Mouse (Mus musculus) limb, embryonic 10.5 days (tissue): ENCODE data around the gene Sell. TPM values are rescaled to one million over a fixed set of nuclear protein-coding genes. Genes with fewer than 3 reads are reported as not detected.
"Not testable (repeated sequence)": the region's sequence is repeated elsewhere in the genome, so short reads cannot be mapped to it uniquely, and the experiment has no call there.

Source experiments
- DNase-seq: peaks from one replicate; pipeline ENCODE4 v3.0.0-alpha.2; 2017; ENCODE audit warnings: low spot score
- H3K27ac ChIP-seq: fragments of 300-500 bp; sonication (generic); 2 replicates; pipeline ENCODE4 v1.5.1; 2016; ENCODE audit warnings: mild to moderate bottlenecking
- H3K27me3 ChIP-seq: fragments of 300-500 bp; sonication (generic); 2 replicates; pipeline ENCODE4 v1.6.1; 2016; ENCODE audit warnings: low read depth, mild to moderate bottlenecking; ENCODE audit not compliant: poor library complexity, severe bottlenecking
- H3K36me3 ChIP-seq: fragments of 300-500 bp; sonication (generic); 2 replicates; pipeline ENCODE4 v1.6.1; 2016; ENCODE audit warnings: mild to moderate bottlenecking, moderate library complexity
- H3K4me1 ChIP-seq: fragments of 300-500 bp; sonication (generic); 2 replicates; pipeline ENCODE4 v1.6.1; 2016
- H3K4me3 ChIP-seq: fragments of 300-500 bp; sonication (generic); 2 replicates; pipeline ENCODE4 v1.5.1; 2016; ENCODE audit warnings: mild to moderate bottlenecking, moderate library complexity
- H3K9me3 ChIP-seq: fragments of 300-500 bp; sonication (generic); replicated peaks from 2 replicates; pipeline ENCODE4 v1.6.1; 2016; ENCODE audit warnings: mild to moderate bottlenecking
- WGBS: fragments of 180-500 bp; shearing (Covaris S2); methylation state at CpG from one replicate; pipeline ENCODE4 v1.1.7; 2016; 5-methylcytosine and 5-hydroxymethylcytosine counted together
- polyA plus RNA-seq: library from polyadenylated mRNA; unstranded; fragments of >200 nt; fragmentation: Nextera tagmentation; extraction: Ambion mirVana; gene quantifications from 2 replicates; pipeline ENCODE4 v1.2.1, GENCODE M21; 2016

The Sell gene
- polyA plus RNA-seq: 0.08 TPM in 1 of 2 replicates, not detected in the other

DNA sequence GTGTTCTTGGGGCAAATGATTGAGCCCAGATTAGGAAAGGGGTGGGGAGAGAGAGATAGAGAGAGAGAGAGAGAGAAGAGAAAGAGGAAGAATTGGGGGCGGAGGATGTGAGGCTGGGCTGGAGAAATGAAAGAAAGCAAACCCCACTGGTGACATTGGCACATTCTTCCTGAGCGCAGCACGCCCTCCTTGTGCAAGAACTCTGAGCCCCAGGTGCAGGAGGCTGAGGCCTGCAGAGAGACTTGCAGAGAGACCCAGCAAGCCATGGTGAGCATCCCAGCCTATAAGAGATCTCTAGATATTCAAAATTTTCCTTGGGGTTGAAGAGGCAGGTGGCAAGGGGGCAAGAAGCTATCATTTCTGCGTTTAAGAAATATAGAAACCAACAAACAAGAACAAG, at the start of gene Sell:
TSS of gene Sell (plus strand) at position 58 of the 400 bp plus-strand sequence.
- Histone ChIP-seq H3K9me3 (no peaks in the 10 kb centered on the region), H3K27ac (no peak within 1 kb of the TSS), H3K4me1 (no peaks in the 10 kb centered on the region), H3K4me3 (no peak within 1 kb of the TSS), H3K36me3 (no peaks in the 10 kb centered on the region), H3K27me3 (no peaks in the 10 kb centered on the region)
- 82% methylated on average over 4 of the region's 4 CpGs for WGBS
- DNase-seq: no peak

GRCm38 (mm10) chr1:164014616-164015015, 47.2 kb upstream of the Sell start:
- Histone ChIP-seq H3K27ac (no peak overlapping the region), H3K4me3 (no peak overlapping the region), H3K27me3 (no peaks in the 10 kb centered on the region), H3K9me3 (no peaks in the 10 kb centered on the region), H3K36me3 (no peaks in the 10 kb centered on the region), H3K4me1 (no peaks in the 10 kb centered on the region)
- DNase-seq: no peak
- 71% methylated on average over 1 of the region's 1 CpGs for WGBS

DNA sequence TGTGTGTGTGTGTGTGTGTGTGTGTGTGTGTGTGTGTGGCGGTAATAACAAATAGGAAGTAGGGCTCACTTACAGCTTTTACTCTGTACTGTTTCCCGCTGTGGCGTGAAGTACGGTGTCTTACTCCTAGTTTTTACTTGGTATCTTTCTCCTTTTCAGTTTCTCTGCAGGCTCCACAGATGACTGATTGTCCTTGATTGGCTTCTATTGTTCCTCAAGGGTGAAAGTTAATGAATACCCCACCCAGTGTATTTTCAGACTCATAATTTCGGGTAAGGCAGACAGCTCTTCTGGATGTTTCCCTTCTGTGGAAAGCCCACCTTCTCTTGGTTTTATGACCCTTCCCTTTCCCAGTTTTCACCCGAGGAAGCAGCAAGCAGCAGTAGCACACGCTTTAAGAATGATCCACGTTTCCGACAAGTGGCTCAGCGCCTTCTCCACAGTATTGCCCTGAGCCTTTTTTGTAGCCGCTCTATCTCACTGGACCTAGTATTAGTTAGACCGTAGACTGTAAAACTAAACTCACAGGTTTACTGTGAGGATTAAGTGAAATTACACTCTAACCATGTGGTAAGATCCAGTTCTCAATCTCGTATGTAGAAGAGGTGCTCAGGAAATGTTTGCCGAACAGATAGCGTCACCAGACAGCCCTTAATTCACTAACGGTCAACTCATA, 43.4 kb upstream of the Sell start:
- WGBS: 89% methylated on average over 16 of the region's 16 CpGs
- Histone ChIP-seq H3K27ac (no peak overlapping the region), H3K4me3 (no peak overlapping the region), H3K27me3 (no peaks in the 10 kb centered on the region), H3K4me1 (no peaks in the 10 kb centered on the region), H3K36me3 (no peaks in the 10 kb centered on the region), H3K9me3 (no peaks in the 10 kb centered on the region)
- no peak for DNase-seq

- no peaks in the 10 kb centered on the region for H3K9me3 ChIP-seq
- H3K27ac ChIP-seq: no peak overlapping the region
- no peaks in the 10 kb centered on the region for H3K36me3 ChIP-seq
- no peaks in the 10 kb centered on the region for H3K4me1 ChIP-seq
- H3K4me3 ChIP-seq: no peak overlapping the region
- no peaks in the 10 kb centered on the region for H3K27me3 ChIP-seq
- 84% methylated on average over 6 of the region's 6 CpGs for WGBS
- no peak for DNase-seq
Observed at GRCm38 (mm10) chr1:164019789-164020188, 42.0 kb upstream of the Sell start.

DNA sequence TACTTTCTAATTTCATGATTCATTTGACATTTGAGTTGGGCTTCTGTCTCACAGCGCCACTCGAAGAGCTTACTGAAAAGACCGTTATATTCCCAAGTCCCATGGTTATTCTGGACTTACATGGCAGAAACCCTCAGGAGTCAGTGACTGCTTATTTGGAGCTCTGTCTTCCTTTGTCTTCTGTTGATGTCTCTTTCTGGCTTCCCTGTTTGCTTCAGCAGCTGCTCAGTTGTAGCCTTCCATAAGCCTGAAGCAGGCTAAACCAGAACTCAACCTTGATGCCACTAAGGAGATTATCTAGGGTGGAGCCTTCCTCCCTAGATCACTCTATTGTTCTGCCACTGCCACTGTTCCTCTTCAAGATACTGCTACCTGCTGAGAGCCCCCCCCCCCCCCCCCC, 41.0 kb upstream of the Sell start:
- not testable (repeated sequence) for H3K9me3 ChIP-seq, H3K27ac ChIP-seq, H3K4me1 ChIP-seq, H3K4me3 ChIP-seq, H3K36me3 ChIP-seq, DNase-seq, H3K27me3 ChIP-seq
- 94% methylated on average over 3 of the region's 3 CpGs for WGBS

DNA sequence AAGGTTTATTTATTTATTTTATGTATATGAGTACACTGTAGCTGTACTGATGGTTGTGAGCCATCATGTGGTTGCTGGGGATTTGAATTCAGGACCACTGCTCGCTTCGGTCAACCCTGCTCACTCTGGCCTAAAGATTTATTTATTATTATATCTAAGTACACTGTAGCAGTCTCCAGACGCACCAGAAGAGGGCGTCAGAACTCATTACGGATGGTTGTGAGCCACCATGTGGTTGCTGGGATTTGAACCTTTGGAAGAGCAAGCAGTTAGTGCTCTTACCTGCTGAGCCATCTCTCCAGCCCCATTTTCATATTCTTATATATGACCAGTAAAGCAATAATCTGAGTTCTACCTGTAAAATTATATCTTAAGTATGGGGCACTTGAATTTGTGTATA, 39.7 kb upstream of the Sell start:
- not testable (repeated sequence) for H3K36me3 ChIP-seq, H3K27me3 ChIP-seq, H3K4me1 ChIP-seq, H3K4me3 ChIP-seq, H3K9me3 ChIP-seq, DNase-seq, H3K27ac ChIP-seq
- WGBS: 78% methylated on average over 5 of the region's 5 CpGs

- Histone ChIP-seq H3K9me3 (no peaks in the 10 kb centered on the region), H3K36me3 (no peaks in the 10 kb centered on the region), H3K27me3 (no peaks in the 10 kb centered on the region), H3K27ac (no peak overlapping the region), H3K4me1 (no peaks in the 10 kb centered on the region), H3K4me3 (no peak overlapping the region)
- DNase-seq: no peak
- WGBS: 89% methylated on average over 4 of the region's 4 CpGs
Observed at GRCm38 (mm10) chr1:164025685-164026084, 36.1 kb upstream of the Sell start.

- no peaks in the 10 kb centered on the region for H3K9me3 ChIP-seq
- H3K4me3 ChIP-seq: no peak overlapping the region
- no peak overlapping the region for H3K27ac ChIP-seq
- no peaks in the 10 kb centered on the region for H3K27me3 ChIP-seq
- H3K36me3 ChIP-seq: no peaks in the 10 kb centered on the region
- no peaks in the 10 kb centered on the region for H3K4me1 ChIP-seq
- whole genome bisulfite sequencing: 55% methylated on average over 5 of the region's 5 CpGs
- DNase-seq: no peak
Observed at GRCm38 (mm10) chr1:164027416-164027815, 34.4 kb upstream of the Sell start.

GRCm38 (mm10) chr1:164040385-164041135, 21.2 kb upstream of the Sell start:
- WGBS: 83% methylated on average over 10 of the region's 10 CpGs
- no peak for DNase-seq
- Histone ChIP-seq H3K27ac (no peak overlapping the region), H3K36me3 (no peaks in the 10 kb centered on the region), H3K4me3 (no peak overlapping the region), H3K9me3 (no peaks in the 10 kb centered on the region), H3K27me3 (no peaks in the 10 kb centered on the region), H3K4me1 (no peaks in the 10 kb centered on the region)

GRCm38 (mm10) chr1:164043549-164043948, 18.2 kb upstream of the Sell start:
- Histone ChIP-seq H3K9me3 (no peaks in the 10 kb centered on the region), H3K4me3 (no peak overlapping the region), H3K4me1 (no peaks in the 10 kb centered on the region), H3K36me3 (no peaks in the 10 kb centered on the region), H3K27ac (no peak overlapping the region), H3K27me3 (no peaks in the 10 kb centered on the region)
- 66% methylated on average over 3 of the region's 3 CpGs for WGBS
- DNase-seq: no peak

DNA sequence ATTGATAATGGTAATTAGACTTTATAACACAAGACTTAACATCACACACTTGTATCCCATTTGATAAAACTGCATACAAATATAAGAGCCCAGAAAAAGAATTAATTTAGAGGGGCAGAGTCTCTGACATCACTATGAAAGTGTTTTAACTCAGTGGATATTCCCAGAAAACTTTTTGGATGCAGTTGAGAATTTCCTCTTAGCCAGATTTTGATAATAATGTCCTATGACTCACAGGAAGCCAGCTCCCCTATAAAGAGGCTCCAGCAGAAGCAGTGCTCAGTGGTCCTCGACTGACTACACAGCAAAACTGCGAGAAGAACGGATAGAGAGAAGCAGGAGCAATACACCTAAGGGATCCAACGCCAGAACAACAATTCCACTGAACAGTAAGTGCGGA, 13.8 kb upstream of the Sell start, which contains the start of gene Sele:
TSS of gene Sele (plus strand) at position 301 of the 400 bp plus-strand sequence.
- Histone ChIP-seq H3K36me3 (no peaks in the 10 kb centered on the region), H3K4me1 (no peaks in the 10 kb centered on the region), H3K27ac (no peak within 1 kb of the TSS), H3K9me3 (no peaks in the 10 kb centered on the region), H3K4me3 (no peak within 1 kb of the TSS), H3K27me3 (no peaks in the 10 kb centered on the region)
- 82% methylated on average over 5 of the region's 5 CpGs for WGBS
- DNase-seq: no peak

DNA sequence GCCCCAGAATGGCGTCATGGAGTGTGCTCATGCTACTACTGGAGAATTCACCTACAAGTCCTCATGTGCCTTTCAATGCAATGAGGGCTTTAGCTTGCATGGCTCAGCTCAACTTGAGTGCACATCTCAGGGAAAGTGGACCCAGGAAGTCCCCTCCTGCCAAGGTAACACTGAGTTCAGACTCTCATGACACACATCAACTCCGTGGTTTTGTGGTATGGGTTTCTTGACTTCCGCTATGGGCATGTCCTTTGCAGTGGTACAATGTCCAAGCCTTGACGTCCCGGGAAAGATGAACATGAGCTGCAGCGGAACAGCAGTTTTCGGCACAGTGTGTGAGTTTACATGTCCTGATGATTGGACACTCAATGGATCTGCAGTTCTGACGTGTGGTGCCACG, 8.2 kb upstream of the Sell start:
- WGBS: 97% methylated on average over 9 of the region's 9 CpGs
- Histone ChIP-seq H3K4me3 (no peak overlapping the region), H3K4me1 (no peaks in the 10 kb centered on the region), H3K27me3 (no peaks in the 10 kb centered on the region), H3K27ac (no peak overlapping the region), H3K36me3 (no peaks in the 10 kb centered on the region), H3K9me3 (no peaks in the 10 kb centered on the region)
- DNase-seq: no peak

- 44% methylated on average over 2 of the region's 2 CpGs for WGBS
- Histone ChIP-seq H3K9me3 (no peaks in the 10 kb centered on the region), H3K27me3 (no peaks in the 10 kb centered on the region), H3K36me3 (no peaks in the 10 kb centered on the region), H3K4me3 (no peak overlapping the region), H3K27ac (no peak overlapping the region), H3K4me1 (no peaks in the 10 kb centered on the region)
- no peak for DNase-seq
Observed at GRCm38 (mm10) chr1:164054800-164055199, 7.0 kb upstream of the Sell start.
